ENCODE assay signal across 8 mouse cellular contexts in the genomic region with DNA sequence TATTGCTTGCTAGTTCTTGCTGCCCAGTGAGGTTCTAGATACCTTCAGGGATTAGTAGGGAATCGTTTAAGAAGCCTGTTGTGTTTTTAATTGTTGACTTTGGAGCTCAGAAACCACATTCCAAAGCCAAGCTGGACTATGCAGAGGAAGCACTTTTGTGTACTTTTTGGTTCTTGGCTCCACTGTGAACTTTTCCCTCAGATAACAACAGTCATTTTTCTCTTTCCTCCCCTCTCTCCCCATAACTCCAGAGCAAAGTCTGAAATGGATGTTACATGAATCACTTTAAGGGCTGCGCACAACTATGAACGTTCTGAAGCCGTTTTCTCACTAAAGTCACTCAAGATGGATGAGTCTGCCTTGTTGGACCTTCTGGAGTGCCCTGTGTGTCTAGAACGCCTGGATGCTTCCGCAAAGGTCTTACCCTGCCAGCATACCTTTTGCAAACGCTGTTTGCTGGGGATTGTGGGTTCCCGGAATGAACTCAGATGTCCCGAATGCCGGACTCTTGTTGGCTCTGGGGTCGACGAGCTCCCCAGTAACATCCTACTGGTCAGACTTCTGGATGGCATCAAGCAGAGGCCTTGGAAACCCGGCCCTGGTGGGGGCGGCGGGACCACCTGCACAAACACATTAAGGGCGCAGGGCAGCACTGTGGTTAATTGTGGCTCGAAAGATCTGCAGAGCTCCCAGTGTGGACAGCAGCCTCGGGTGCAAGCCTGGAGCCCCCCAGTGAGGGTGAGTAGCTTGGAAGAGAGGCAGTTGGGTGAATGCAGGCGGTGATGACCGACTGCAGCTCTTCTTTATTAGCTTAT. TPM values are rescaled to one million over a fixed set of nuclear protein-coding genes. Genes with fewer than 3 reads are reported as not detected.
DNase-seq lines count a peak whose midpoint lies in the region; ATAC-seq and TF ChIP-seq lines count a peak whose summit lies in the region.

No protein-coding gene starts in this region.

- H3K4me2 ChIP-seq in embryonic facial prominence, embryonic 11.5 days (ENCODE audit: low read depth, low read length), result peak overlapping the region; percentile 91
- H3K4me2 ChIP-seq in hindbrain, embryonic 14.5 days (replicated peaks), result peak overlapping the region; percentile 93
- H3K4me2 ChIP-seq in limb, embryonic 15.5 days, result peak overlapping the region; percentile 87
- peak overlapping the region; percentile 94 for H3K4me2 ChIP-seq in stomach, embryonic 15.5 days

- H3K36me3 ChIP-seq in E14TG2a.4 (ENCODE audit: insufficient read depth, low read length), result no peaks in the 10 kb centered on the region
- H3K36me3 ChIP-seq in embryonic facial prominence, embryonic 11.5 days (replicated peaks; ENCODE audit: control insufficient read depth, insufficient read depth, low read depth, low read length), result no peaks in the 10 kb centered on the region
- no peaks in the 10 kb centered on the region for H3K36me3 ChIP-seq in hindbrain, embryonic 14.5 days (replicated peaks; ENCODE audit: control insufficient read depth, insufficient read depth)
- H3K36me3 ChIP-seq in limb, embryonic 15.5 days, result 0 out of 2 replicates have a peak, but pooled peaks cover 2% of the 10 kb centered on the region
- no peaks in the 10 kb centered on the region for H3K36me3 ChIP-seq in stomach, embryonic 15.5 days

- WGBS in embryonic facial prominence, embryonic 11.5 days, result 31% methylated on average over 20 of the region's 20 CpGs
- WGBS in hindbrain, embryonic 14.5 days, result 36% methylated on average over 20 of the region's 20 CpGs
- 53% methylated on average over 20 of the region's 20 CpGs for WGBS in limb, embryonic 15.5 days
- WGBS in stomach, embryonic 15.5 days, result 39% methylated on average over 20 of the region's 20 CpGs

- no peak for TF ChIP-seq CTCF in E14TG2a.4 (conservative IDR thresholded peaks at IDR 0.05; ENCODE audit: low read length)

- H3K9ac ChIP-seq in embryonic facial prominence, embryonic 11.5 days (replicated peaks; ENCODE audit: low read length), result peak overlapping the region; percentile 85; the same call in 1 of the 2 replicates
- H3K9ac ChIP-seq in hindbrain, embryonic 14.5 days, result peak overlapping the region; percentile 93
- no peak overlapping the region for H3K9ac ChIP-seq in limb, embryonic 15.5 days
- H3K9ac ChIP-seq in stomach, embryonic 15.5 days, result 0 out of 2 replicates have a peak overlapping the region, but pooled peaks have one; percentile 11

- intact Hi-C loops in left cerebral cortex, postnatal 4 days (cut with DNase I), result loop anchor here (10.0 kb wide), 2 partner anchors 129 to 259 kb away; partner anchors contain the start of gene Cbr4

- H3K4me1 ChIP-seq in E14TG2a.4 (replicated peaks; ENCODE audit: low read depth, low read length), result peaks cover 39% of the 10 kb centered on the region
- no peaks in the 10 kb centered on the region for H3K4me1 ChIP-seq in embryonic facial prominence, embryonic 11.5 days (ENCODE audit: control insufficient read depth, insufficient read depth, low read length)
- peaks cover 42% of the 10 kb centered on the region for H3K4me1 ChIP-seq in hindbrain, embryonic 14.5 days (replicated peaks; ENCODE audit: control insufficient read depth, insufficient read depth, low read length)
- H3K4me1 ChIP-seq in limb, embryonic 15.5 days, result peaks cover 34% of the 10 kb centered on the region
- peaks cover 23% of the 10 kb centered on the region for H3K4me1 ChIP-seq in stomach, embryonic 15.5 days

- no peaks in the 10 kb centered on the region for H3K9me3 ChIP-seq in E14TG2a.4 (ENCODE audit: low read length)
- no peaks in the 10 kb centered on the region for H3K9me3 ChIP-seq in embryonic facial prominence, embryonic 11.5 days (replicated peaks; ENCODE audit: control insufficient read depth, low read length)
- H3K9me3 ChIP-seq in hindbrain, embryonic 14.5 days (ENCODE audit: control insufficient read depth, low read length), result no peaks in the 10 kb centered on the region
- no peaks in the 10 kb centered on the region for H3K9me3 ChIP-seq in limb, embryonic 15.5 days
- no peaks in the 10 kb centered on the region for H3K9me3 ChIP-seq in stomach, embryonic 15.5 days

- no peak overlapping the region for H3K27ac ChIP-seq in embryonic facial prominence, embryonic 11.5 days (replicated peaks; ENCODE audit: low read depth, low read length)
- H3K27ac ChIP-seq in hindbrain, embryonic 14.5 days, result 0 out of 2 replicates have a peak overlapping the region, but pooled peaks have one; percentile 2
- no peak overlapping the region for H3K27ac ChIP-seq in limb, embryonic 15.5 days
- no peak overlapping the region for H3K27ac ChIP-seq in stomach, embryonic 15.5 days

- no peak for DNase-seq in embryonic facial prominence, embryonic 11.5 days (ENCODE audit: low spot score)
- no peak for DNase-seq in hindbrain, embryonic 14.5 days (ENCODE audit: low spot score)
- no peak for DNase-seq in left cerebral cortex, postnatal 4 days
- no peak for DNase-seq in left cerebral cortex, adult 9 months (ENCODE audit: low spot score in 2 of 2)
- DNase-seq in thymus, postnatal 4 days, result no peak

- peaks cover 22% of the 10 kb centered on the region for H3K27me3 ChIP-seq in E14TG2a.4 (ENCODE audit: insufficient read depth, low read length)
- H3K27me3 ChIP-seq in embryonic facial prominence, embryonic 11.5 days (ENCODE audit: control insufficient read depth, insufficient read depth, low read length), result no peaks in the 10 kb centered on the region
- H3K27me3 ChIP-seq in hindbrain, embryonic 14.5 days (ENCODE audit: control insufficient read depth, insufficient read depth, low read length), result no peaks in the 10 kb centered on the region
- no peaks in the 10 kb centered on the region for H3K27me3 ChIP-seq in limb, embryonic 15.5 days
- no peaks in the 10 kb centered on the region for H3K27me3 ChIP-seq in stomach, embryonic 15.5 days (replicated peaks)

- no peak for ATAC-seq in embryonic facial prominence, embryonic 11.5 days (replicated peaks; ENCODE audit: insufficient number of reproducible peaks, low FRiP score, low TSS enrichment, low read depth)
- no peak for ATAC-seq in hindbrain, embryonic 14.5 days (ENCODE audit: low FRiP score)
- no peak for ATAC-seq in limb, embryonic 15.5 days (ENCODE audit: insufficient number of reproducible peaks, low FRiP score, low TSS enrichment, low read depth)
- ATAC-seq in stomach, embryonic 15.5 days (ENCODE audit: insufficient read depth, low FRiP score, low read depth), result no peak

- peak overlapping the region; percentile 49 for H3K4me3 ChIP-seq in E14TG2a.4 (replicated peaks; ENCODE audit: low read length)
- H3K4me3 ChIP-seq in embryonic facial prominence, embryonic 11.5 days (ENCODE audit: low read depth, low read length), result peak overlapping the region; percentile 87
- peak overlapping the region; percentile 87 for H3K4me3 ChIP-seq in hindbrain, embryonic 14.5 days (replicated peaks; ENCODE audit: low read length)
- H3K4me3 ChIP-seq in limb, embryonic 15.5 days, result peak overlapping the region; percentile 79
- H3K4me3 ChIP-seq in stomach, embryonic 15.5 days (replicated peaks), result peak overlapping the region; percentile 80

RNA-seq across cellular contexts. Expression of gene Sh3rf1, which starts 2.1 kb away (rescaled TPM):
- 14.7 and 16.0 TPM in 2 replicates for polyA plus RNA-seq in embryonic facial prominence, embryonic 11.5 days (2014; fragmentation: Nextera tagmentation; extraction: Ambion mirVana)
- polyA plus RNA-seq in hindbrain, embryonic 14.5 days (2014; fragmentation: Nextera tagmentation; extraction: Ambion mirVana), result 28.8 and 32.2 TPM in 2 replicates
- polyA plus RNA-seq in limb, embryonic 15.5 days (2015; fragmentation: Nextera tagmentation; extraction: Ambion mirVana), result 11.0 and 11.4 TPM in 2 replicates
- polyA plus RNA-seq in stomach, embryonic 15.5 days (2015; fragmentation: Nextera tagmentation; extraction: Ambion mirVana), result 11.0 and 11.4 TPM in 2 replicates
- total RNA-seq in left cerebral cortex, postnatal 4 days (2021), result 10 to 100 TPM; 40.2 to 47.3 TPM
